ENCODE assay signal across 8 mouse cellular contexts in the genomic region with DNA sequence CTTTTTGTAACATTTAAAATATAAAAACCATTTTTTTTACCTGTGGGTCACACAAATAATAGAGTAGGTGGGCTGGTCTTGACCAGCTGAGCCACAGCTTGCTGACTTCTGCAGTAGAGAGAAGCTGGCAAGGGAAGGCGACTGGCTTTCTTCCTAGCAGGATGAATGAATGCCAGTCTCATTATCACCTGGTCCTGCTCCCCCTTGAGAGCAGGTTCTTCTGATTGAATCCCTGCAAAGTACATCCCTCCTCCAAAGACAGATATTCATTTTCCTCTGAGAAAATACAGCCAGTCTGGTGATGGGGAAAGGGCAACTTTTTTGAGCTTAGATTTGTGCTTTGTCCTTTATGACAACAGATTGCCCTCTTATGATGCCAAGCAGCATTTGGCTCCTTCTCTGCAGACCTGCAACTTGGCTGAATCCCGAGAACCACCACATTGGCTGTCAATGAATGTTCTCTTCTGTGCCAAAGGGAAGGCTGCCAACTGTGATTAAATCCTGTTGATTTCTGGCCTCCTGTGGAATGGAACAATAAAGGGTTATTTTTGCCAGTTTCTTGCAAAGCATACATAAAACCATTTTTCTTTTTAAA.
DNase-seq lines count a peak whose midpoint lies in the region; ATAC-seq lines count a peak whose summit lies in the region.

No protein-coding gene starts in this region.

- DNase-seq in frontal cortex, adult 2 months (ENCODE audit: extremely low spot score in 1 of 2, low spot score in 1 of 2), result peak; percentile 28 to 71
- no peak for DNase-seq in frontal cortex, postnatal 14 days (ENCODE audit: low spot score in 2 of 2)
- peak; percentile 97 for DNase-seq in brain, adult 2 months (ENCODE audit: low read depth, low spot score)
- peak; percentile 37 to 66 for DNase-seq in frontal cortex, postnatal 36 days (ENCODE audit: low spot score in 2 of 2)
- DNase-seq in left cerebral cortex, adult 11 months (ENCODE audit: low spot score), result peak; percentile 15
- no peak for DNase-seq in embryo, embryonic 11 days
- no peak for DNase-seq in thymus, adult 18-20 months

- ATAC-seq in CD4-positive, CD25-positive, alpha-beta regulatory T cell, adult 4 months, result no peak

Comparison
In these comparisons a context has a peak if more than half of its experiments do, and no peak if none do; other contexts are left out.
1. DNase-seq: peak in frontal cortex, adult 2 months (2 of 2), brain, adult 2 months (single experiment), frontal cortex, postnatal 36 days (2 of 2) and left cerebral cortex, adult 11 months (single experiment); none in frontal cortex, postnatal 14 days (0 of 2), embryo, embryonic 11 days (single experiment) and thymus, adult 18-20 months (0 of 2).